Mouse (Mus musculus) liver, adult 2 months (tissue): ENCODE measurements around the gene Gm20696.

Experiments used
- CTCF ChIP-seq: fragments of 200-500 bp; IDR thresholded peaks from 2 replicates; pipeline ENCODE4 v1.5.1; 2011; ENCODE audit warnings: low read depth, low read length, control low read depth
- POLR2A ChIP-seq: fragments of 200-500 bp; IDR thresholded peaks from 2 replicates; pipeline ENCODE4 v1.6.1; 2011; ENCODE audit warnings: low read length, control low read depth; ENCODE audit not compliant: insufficient read depth; ENCODE audit errors: extremely low read depth

GRCm38 (mm10) chr6:99658586-99658985 lies 8.0 kb downstream of the Gm20696 start:
- TF ChIP-seq POLR2A (no peak), CTCF (no peak)
